Mouse (Mus musculus) megakaryocyte, embryonic 14.5 days (primary cell): Measurements from ENCODE around the gene Zdhhc5.

ENCODE experiments used
- FLI1 ChIP-seq: IDR thresholded peaks from 2 replicates; pipeline ENCODE4 v1.6.1; 2012; ENCODE audit warnings: low read length, inconsistent platforms, mixed read lengths
- GATA1 ChIP-seq: IDR thresholded peaks from 3 replicates; pipeline ENCODE4 v1.6.1; 2012; ENCODE audit warnings: mixed read lengths, low read length, inconsistent platforms, borderline replicate concordance

- TF ChIP-seq GATA1 (no peak), FLI1 (no peak)
Measured at GRCm38 (mm10) chr2:84711898-84712297, 3.1 kb downstream of the Zdhhc5 start.
